20 mouse cellular contexts compared by ENCODE assay signal in the genomic region with DNA sequence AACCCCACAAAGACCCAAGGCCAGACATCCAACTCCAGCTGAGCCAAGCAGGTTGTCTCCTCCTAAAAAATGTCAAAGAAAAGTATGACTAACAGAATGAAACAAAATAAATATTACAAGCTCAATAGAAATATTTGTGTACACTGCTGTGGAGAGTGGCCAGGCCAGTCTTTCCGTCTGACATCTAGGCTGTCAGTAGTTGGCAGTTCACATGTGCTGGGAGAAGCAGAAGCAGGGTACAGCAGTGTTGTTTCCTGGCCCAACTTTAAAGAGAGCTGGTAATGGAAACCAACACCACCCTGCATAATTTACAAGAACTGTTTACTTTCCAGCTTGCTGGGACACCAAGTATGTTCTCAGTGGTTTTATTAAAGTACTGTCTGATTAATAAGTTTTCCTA.
DNase-seq lines count a peak whose midpoint lies in the region; ATAC-seq and TF ChIP-seq lines count a peak whose summit lies in the region.
"Had no signal": no experiment of that assay in that cellular context is flagged by ENCODE, and none has a peak within 500 bp of the region (broad histone marks: within the 10 kb centered on the region; RNA-seq: fewer than 3 reads in every experiment).

No protein-coding gene starts in this region.

- peak overlapping the region; percentile 84 for H3K27ac ChIP-seq in heart, adult 2 months
- 0 out of 2 replicates have a peak overlapping the region, but pooled peaks have one; percentile 7 for H3K27ac ChIP-seq in embryonic facial prominence, embryonic 15.5 days (replicated peaks)
- peak overlapping the region; percentile 54 for H3K27ac ChIP-seq in heart, postnatal 0 days (ENCODE audit: low read depth)
- H3K27ac ChIP-seq: forebrain, embryonic 12.5 days; hindbrain, embryonic 15.5 days; layer of hippocampus, adult 2 months; left cerebral cortex, adult 2 months; limb, embryonic 12.5 days; stomach, embryonic 15.5 days had no signal

- intact Hi-C loops in heart, adult 2 months (cut with DNase I) = no loop called here
- intact Hi-C loops in heart, postnatal 25 days (cut with DNase I) = no loop called here

- H3K9me3 ChIP-seq in embryonic facial prominence, embryonic 15.5 days (replicated peaks) = no peaks in the 10 kb centered on the region
- no peaks in the 10 kb centered on the region for H3K9me3 ChIP-seq in heart, postnatal 0 days (replicated peaks; ENCODE audit: control insufficient read depth, low read length)
- H3K9me3 ChIP-seq: forebrain, embryonic 12.5 days; hindbrain, embryonic 15.5 days; limb, embryonic 12.5 days; stomach, embryonic 15.5 days had no signal

- no peak overlapping the region for H3K4me2 ChIP-seq in embryonic facial prominence, embryonic 15.5 days (replicated peaks)
- H3K4me2 ChIP-seq in heart, postnatal 0 days (ENCODE audit: low read depth, low read length) = no peak overlapping the region
- H3K4me2 ChIP-seq: forebrain, embryonic 12.5 days; hindbrain, embryonic 15.5 days; limb, embryonic 12.5 days; stomach, embryonic 15.5 days had no signal

- no peak for TF ChIP-seq EP300 in heart, adult 2 months (IDR thresholded peaks at IDR 0.05; ENCODE audit: insufficient read depth, low read depth, low read length)
- no peak for TF ChIP-seq EP300 in heart, postnatal 0 days (IDR thresholded peaks at IDR 0.05; ENCODE audit: low read depth)

- no peak for ATAC-seq in embryonic facial prominence, embryonic 15.5 days (ENCODE audit: insufficient number of reproducible peaks, low FRiP score, low TSS enrichment, low read depth)
- ATAC-seq in heart, postnatal 0 days (ENCODE audit: insufficient read depth, low read depth) = peak; percentile 69; the same call in 1 of the 2 replicates
- ATAC-seq: liver, postnatal 0 days had no signal

- H3K9ac ChIP-seq in heart, adult 2 months (ENCODE audit: low read depth, low read length) = no peak overlapping the region
- no peak overlapping the region for H3K9ac ChIP-seq in embryonic facial prominence, embryonic 15.5 days
- no peak overlapping the region for H3K9ac ChIP-seq in heart, postnatal 0 days (replicated peaks; ENCODE audit: low read depth, low read length)
- H3K9ac ChIP-seq: forebrain, embryonic 12.5 days; hindbrain, embryonic 15.5 days; limb, embryonic 12.5 days; liver, postnatal 0 days; stomach, embryonic 15.5 days had no signal

- no peaks in the 10 kb centered on the region for H3K27me3 ChIP-seq in heart, adult 2 months (ENCODE audit: control insufficient read depth, insufficient read depth, low read length)
- no peaks in the 10 kb centered on the region for H3K27me3 ChIP-seq in embryonic facial prominence, embryonic 15.5 days
- no peaks in the 10 kb centered on the region for H3K27me3 ChIP-seq in heart, postnatal 0 days (ENCODE audit: control insufficient read depth, insufficient read depth, low read length)
- H3K27me3 ChIP-seq: forebrain, embryonic 12.5 days; hindbrain, embryonic 15.5 days; limb, embryonic 12.5 days; stomach, embryonic 15.5 days had no signal

- H3K4me1 ChIP-seq in heart, adult 2 months (ENCODE audit: control insufficient read depth, insufficient read depth, low read length) = peaks cover 7% of the 10 kb centered on the region
- H3K4me1 ChIP-seq in embryonic facial prominence, embryonic 15.5 days = no peaks in the 10 kb centered on the region
- peaks cover 22% of the 10 kb centered on the region; the same call in 1 of the 2 replicates for H3K4me1 ChIP-seq in heart, postnatal 0 days (ENCODE audit: control insufficient read depth, insufficient read depth)
- H3K4me1 ChIP-seq: forebrain, embryonic 12.5 days; hindbrain, embryonic 15.5 days; limb, embryonic 12.5 days; stomach, embryonic 15.5 days had no signal

- peak in 1 of 2 experiments; percentile 34 for DNase-seq in heart, adult 2 months
- DNase-seq in heart, postnatal 25 days (ENCODE audit: low spot score) = no peak
- DNase-seq in heart, postnatal 0 days (ENCODE audit: low spot score) = no peak
- peak; percentile 7 for DNase-seq in lung, postnatal 14 days
- DNase-seq in thymus, postnatal 36 days = no peak
- DNase-seq in kidney, adult 9 months = no peak
- no peak for DNase-seq in kidney, postnatal 10 days
- DNase-seq: adrenal gland, postnatal 10 days; cerebellum, postnatal 14 days; kidney, adult 8-10 months; liver, postnatal 0 days; midbrain, embryonic 14.5 days; thymus, postnatal 4 days had no signal

- WGBS in heart, adult 2 months = 39% methylated on average over 1 of the region's 1 CpGs
- WGBS in embryonic facial prominence, embryonic 15.5 days = 41% methylated on average over 1 of the region's 1 CpGs
- 24% methylated on average over 1 of the region's 1 CpGs for WGBS in heart, postnatal 0 days

- no peak for TF ChIP-seq CTCF in heart, adult 2 months (IDR thresholded peaks at IDR 0.05)
- TF ChIP-seq CTCF in heart, postnatal 0 days (IDR thresholded peaks at IDR 0.05; ENCODE audit: low read depth) = no peak

- TF ChIP-seq POLR2A in heart, adult 2 months (IDR thresholded peaks at IDR 0.05; ENCODE audit: insufficient read depth, low read depth, low read length) = no peak

- peaks cover 1% of the 10 kb centered on the region; the same call in 1 of the 2 replicates for H3K79me2 ChIP-seq in heart, adult 2 months (replicated peaks; ENCODE audit: control insufficient read depth, insufficient read depth, low read length)

- H3K36me3 ChIP-seq in heart, adult 2 months (ENCODE audit: control insufficient read depth, insufficient read depth, low read length) = peaks cover 4% of the 10 kb centered on the region; the same call in 1 of the 2 replicates
- H3K36me3 ChIP-seq in embryonic facial prominence, embryonic 15.5 days = no peaks in the 10 kb centered on the region
- no peaks in the 10 kb centered on the region for H3K36me3 ChIP-seq in heart, postnatal 0 days (replicated peaks; ENCODE audit: control insufficient read depth, insufficient read depth, low read length)
- H3K36me3 ChIP-seq: forebrain, embryonic 12.5 days; hindbrain, embryonic 15.5 days; limb, embryonic 12.5 days; stomach, embryonic 15.5 days had no signal

- no peak overlapping the region for H3K4me3 ChIP-seq in heart, adult 2 months
- no peak overlapping the region for H3K4me3 ChIP-seq in embryonic facial prominence, embryonic 15.5 days (replicated peaks)
- H3K4me3 ChIP-seq in heart, postnatal 0 days (ENCODE audit: low read depth, low read length) = no peak overlapping the region
- H3K4me3 ChIP-seq: forebrain, embryonic 12.5 days; hindbrain, embryonic 15.5 days; layer of hippocampus, adult 2 months; left cerebral cortex, adult 2 months; limb, embryonic 12.5 days; stomach, embryonic 15.5 days had no signal

Comparison
In these comparisons a context has a peak if more than half of its experiments do, and no peak if none do; other contexts are left out.
1. H3K27ac ChIP-seq: peak in every context shown above with its lines; median percentile 84 in heart, adult 2 months; 54 in heart, postnatal 0 days; 7 in embryonic facial prominence, embryonic 15.5 days.